Mouse (Mus musculus) megakaryocyte, embryonic 14.5 days (primary cell): ENCODE measurements around the gene Pphln1.

ENCODE experiments used
- FLI1 ChIP-seq: IDR thresholded peaks from 2 replicates; pipeline ENCODE4 v1.6.1; 2012; ENCODE audit warnings: low read length, inconsistent platforms, mixed read lengths
- GATA1 ChIP-seq: IDR thresholded peaks from 3 replicates; pipeline ENCODE4 v1.6.1; 2012; ENCODE audit warnings: mixed read lengths, low read length, inconsistent platforms, borderline replicate concordance

GRCm38 (mm10) chr15:93536191-93536590 is 138.0 kb downstream of the Pphln1 start:
- no peak for TF ChIP-seq GATA1
- TF ChIP-seq FLI1, result no peak
